Mouse (Mus musculus): ENCODE results near the gene Foxd1. TPM values are rescaled to one million over a fixed set of nuclear protein-coding genes. Genes with fewer than 3 reads are reported as not detected.

Gene Foxd1
- total and polyA plus RNA-seq, 3 experiments: 0.05 TPM; not detected in 2

DNA sequence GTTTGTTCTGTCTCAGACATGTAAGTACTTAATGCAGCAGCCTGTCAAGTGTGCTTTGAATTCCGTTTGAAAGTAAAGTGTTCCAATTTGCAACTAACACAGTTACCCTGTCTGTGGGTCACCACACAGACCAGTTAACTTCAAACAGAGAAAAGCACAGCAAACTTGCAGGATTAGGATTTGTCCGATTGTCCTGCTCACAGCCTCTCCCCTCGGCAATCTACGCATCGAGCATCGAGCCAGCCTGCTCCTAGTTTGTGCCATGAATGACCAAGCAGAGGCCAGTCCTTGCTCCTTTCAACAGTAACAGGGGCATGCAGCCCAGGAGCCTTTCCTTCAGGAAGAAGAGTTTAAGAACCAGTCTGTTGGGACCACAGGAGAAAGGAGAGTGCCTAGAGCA lies 15.0 kb downstream of the Foxd1 start:
- Histone ChIP-seq H3K36me3 (replicated peaks) (no peaks in the 10 kb centered on the region), H3K27me3 (ENCODE audit: insufficient read depth, low read length) (peaks cover 26% of the 10 kb centered on the region)
- TF ChIP-seq GATA1 (IDR thresholded peaks at IDR 0.05; ENCODE audit: borderline replicate concordance, low read length): no peak

DNA sequence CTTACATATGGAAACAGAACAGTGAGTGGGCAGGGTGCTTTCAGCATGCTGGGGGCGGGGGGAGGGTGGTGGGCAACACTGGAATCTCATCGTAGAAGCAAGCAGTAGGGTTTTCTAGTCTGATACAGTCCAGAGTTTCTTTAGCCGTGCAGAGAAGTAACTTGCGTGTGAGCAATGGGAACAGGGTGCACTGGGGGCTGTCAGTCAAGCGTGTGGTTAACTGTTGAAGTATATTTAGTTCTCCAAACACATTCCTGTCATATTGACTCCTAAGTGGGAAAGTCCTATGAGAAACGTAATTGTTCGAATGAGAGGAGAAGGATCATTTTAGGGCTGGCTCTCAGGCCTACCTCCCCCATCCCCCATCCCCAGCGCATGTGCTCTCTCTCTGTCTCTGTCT lies 20.5 kb downstream of the Foxd1 start:
- H3K27me3 ChIP-seq (ENCODE audit: insufficient read depth, low read length): peaks cover 3% of the 10 kb centered on the region; the same call in 1 of the 2 replicates

More for the DNA sequence above, 15.0 kb downstream of the Foxd1 start:
- H3K4me3 ChIP-seq (ENCODE audit: low read depth, low read length): no peak overlapping the region
- no peak for ATAC-seq (ENCODE audit: extremely low read depth, insufficient number of reproducible peaks, low FRiP score, poor library complexity, severe bottlenecking)
- no peak for DNase-seq (ENCODE audit: low spot score)
- peaks cover 3% of the 10 kb centered on the region for H3K9me3 ChIP-seq (replicated peaks)
- H3K4me1 ChIP-seq (ENCODE audit: insufficient read depth, low read depth, low read length): no peaks in the 10 kb centered on the region

DNA sequence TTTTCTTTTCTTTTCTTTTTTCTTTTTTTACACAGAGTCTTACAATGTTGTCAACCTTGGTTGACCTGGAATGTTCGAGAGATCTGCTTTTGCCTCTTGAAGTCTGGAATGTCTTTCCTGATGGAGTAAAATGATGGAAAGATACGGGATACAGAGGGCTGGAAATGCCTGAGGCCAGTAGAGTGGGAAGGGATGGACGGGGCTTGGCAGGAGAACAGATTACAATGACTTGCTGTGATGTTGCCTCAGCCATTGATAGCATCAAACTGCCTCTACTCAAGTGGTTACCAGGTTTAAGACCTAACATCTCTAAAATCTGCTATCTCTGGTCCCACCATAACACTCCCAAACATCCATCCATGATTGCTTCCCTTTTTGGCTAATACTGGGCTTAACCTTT lies 20.9 kb downstream of the Foxd1 start:
- TF ChIP-seq TAL1 (conservative IDR thresholded peaks at IDR 0.05; ENCODE audit: low read depth, low read length) (no peak), CTCF (IDR thresholded peaks at IDR 0.05; ENCODE audit: low read depth, low read length) (no peak), GATA2 (IDR thresholded peaks at IDR 0.05; ENCODE audit: borderline replicate concordance, low read depth, low read length) (no peak), GATA1 (IDR thresholded peaks at IDR 0.05; ENCODE audit: borderline replicate concordance, low read length) (no peak), POLR2AphosphoS5 (IDR thresholded peaks at IDR 0.05; ENCODE audit: insufficient replicate concordance, low read depth, low read length) (no peak)
- no peak overlapping the region for H3K4me3 ChIP-seq (ENCODE audit: low read depth, low read length)
- H3K4me1 ChIP-seq (ENCODE audit: insufficient read depth, low read depth, low read length): no peaks in the 10 kb centered on the region
- DNase-seq (ENCODE audit: low spot score) (no peak), ATAC-seq (ENCODE audit: extremely low read depth, insufficient number of reproducible peaks, low FRiP score, poor library complexity, severe bottlenecking) (no peak)
- no peaks in the 10 kb centered on the region; the same call in 1 of the 2 replicates for H3K27me3 ChIP-seq (ENCODE audit: insufficient read depth, low read length)
- no peaks in the 10 kb centered on the region for H3K36me3 ChIP-seq (replicated peaks)
- no peaks in the 10 kb centered on the region for H3K9me3 ChIP-seq (replicated peaks)

More for the DNA sequence above, 20.5 kb downstream of the Foxd1 start:
- TF ChIP-seq GATA1 (IDR thresholded peaks at IDR 0.05; ENCODE audit: borderline replicate concordance, low read length) (no peak), TAL1 (conservative IDR thresholded peaks at IDR 0.05; ENCODE audit: low read depth, low read length) (no peak), CTCF (IDR thresholded peaks at IDR 0.05; ENCODE audit: low read depth, low read length) (no peak), POLR2AphosphoS5 (IDR thresholded peaks at IDR 0.05; ENCODE audit: insufficient replicate concordance, low read depth, low read length) (no peak), GATA2 (IDR thresholded peaks at IDR 0.05; ENCODE audit: borderline replicate concordance, low read depth, low read length) (no peak)
- Histone ChIP-seq H3K4me3 (ENCODE audit: low read depth, low read length) (no peak overlapping the region), H3K36me3 (replicated peaks) (no peaks in the 10 kb centered on the region), H3K9me3 (replicated peaks) (no peaks in the 10 kb centered on the region), H3K4me1 (ENCODE audit: insufficient read depth, low read depth, low read length) (no peaks in the 10 kb centered on the region)
- no peak for ATAC-seq (ENCODE audit: extremely low read depth, insufficient number of reproducible peaks, low FRiP score, poor library complexity, severe bottlenecking)
- DNase-seq (ENCODE audit: low spot score): no peak

DNA sequence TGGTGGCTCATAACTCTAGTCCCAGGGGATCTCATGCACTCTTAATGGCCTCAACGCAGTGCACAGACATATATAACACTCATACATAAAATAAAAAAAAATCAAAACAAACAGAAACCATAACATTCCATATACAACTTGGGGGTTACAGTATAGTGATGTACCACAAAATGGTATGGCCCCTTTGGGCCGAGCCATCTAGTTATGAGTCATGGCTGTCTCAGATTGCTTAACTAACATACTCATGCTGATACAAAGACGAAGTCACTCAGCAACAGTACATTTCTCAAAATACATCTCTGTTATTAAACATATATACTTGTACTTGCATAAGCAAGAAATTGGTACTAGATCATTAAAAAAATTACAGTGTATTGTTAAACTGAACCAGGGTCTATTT lies 23.7 kb downstream of the Foxd1 start:
- H3K4me1 ChIP-seq (ENCODE audit: insufficient read depth, low read depth, low read length): no peaks in the 10 kb centered on the region
- TF ChIP-seq CTCF (IDR thresholded peaks at IDR 0.05; ENCODE audit: low read depth, low read length) (no peak), GATA2 (IDR thresholded peaks at IDR 0.05; ENCODE audit: borderline replicate concordance, low read depth, low read length) (no peak), POLR2AphosphoS5 (IDR thresholded peaks at IDR 0.05; ENCODE audit: insufficient replicate concordance, low read depth, low read length) (no peak), GATA1 (IDR thresholded peaks at IDR 0.05; ENCODE audit: borderline replicate concordance, low read length) (no peak), TAL1 (conservative IDR thresholded peaks at IDR 0.05; ENCODE audit: low read depth, low read length) (no peak)
- DNase-seq (ENCODE audit: low spot score): no peak
- peaks cover 4% of the 10 kb centered on the region; the same call in 1 of the 2 replicates for H3K9me3 ChIP-seq (replicated peaks)
- no peak for ATAC-seq (ENCODE audit: extremely low read depth, insufficient number of reproducible peaks, low FRiP score, poor library complexity, severe bottlenecking)
- no peaks in the 10 kb centered on the region for H3K36me3 ChIP-seq (replicated peaks)
- no peak overlapping the region for H3K4me3 ChIP-seq (ENCODE audit: low read depth, low read length)
- H3K27me3 ChIP-seq (ENCODE audit: insufficient read depth, low read length): no peaks in the 10 kb centered on the region

DNA sequence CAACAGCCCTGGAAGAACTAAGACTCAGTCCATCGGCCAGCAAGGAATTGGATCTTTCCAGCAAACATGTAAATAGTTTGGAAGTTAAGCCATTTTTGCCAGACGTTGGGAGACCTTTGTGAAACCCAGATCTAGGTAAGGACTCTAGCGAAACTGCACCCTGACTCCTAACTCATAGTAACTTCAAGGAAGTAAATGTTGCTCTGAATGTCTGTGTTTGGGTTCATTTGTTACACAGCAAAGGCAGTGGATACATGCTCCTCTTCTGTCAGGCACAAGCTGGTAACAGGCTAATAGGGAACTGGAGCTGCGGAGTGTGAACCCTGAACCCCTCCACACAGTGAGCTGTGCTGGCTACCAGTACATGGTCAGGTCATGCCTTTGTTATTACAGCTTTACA lies 28.7 kb downstream of the Foxd1 start:
- no peak for TF ChIP-seq POLR2AphosphoS5 (IDR thresholded peaks at IDR 0.05; ENCODE audit: insufficient replicate concordance, low read depth, low read length)
- TF ChIP-seq CTCF (IDR thresholded peaks at IDR 0.05; ENCODE audit: low read depth, low read length): no peak
- no peak for TF ChIP-seq GATA1 (IDR thresholded peaks at IDR 0.05; ENCODE audit: borderline replicate concordance, low read length)
- TF ChIP-seq GATA2 (IDR thresholded peaks at IDR 0.05; ENCODE audit: borderline replicate concordance, low read depth, low read length): no peak
- TF ChIP-seq TAL1 (conservative IDR thresholded peaks at IDR 0.05; ENCODE audit: low read depth, low read length): no peak
- Histone ChIP-seq H3K4me3 (ENCODE audit: low read depth, low read length) (no peak overlapping the region), H3K36me3 (replicated peaks) (no peaks in the 10 kb centered on the region), H3K9me3 (replicated peaks) (peaks cover 4% of the 10 kb centered on the region; the same call in 1 of the 2 replicates), H3K27me3 (ENCODE audit: insufficient read depth, low read length) (no peaks in the 10 kb centered on the region), H3K4me1 (ENCODE audit: insufficient read depth, low read depth, low read length) (no peaks in the 10 kb centered on the region)
- ATAC-seq (ENCODE audit: extremely low read depth, insufficient number of reproducible peaks, low FRiP score, poor library complexity, severe bottlenecking) (no peak), DNase-seq (ENCODE audit: low spot score) (no peak)

DNA sequence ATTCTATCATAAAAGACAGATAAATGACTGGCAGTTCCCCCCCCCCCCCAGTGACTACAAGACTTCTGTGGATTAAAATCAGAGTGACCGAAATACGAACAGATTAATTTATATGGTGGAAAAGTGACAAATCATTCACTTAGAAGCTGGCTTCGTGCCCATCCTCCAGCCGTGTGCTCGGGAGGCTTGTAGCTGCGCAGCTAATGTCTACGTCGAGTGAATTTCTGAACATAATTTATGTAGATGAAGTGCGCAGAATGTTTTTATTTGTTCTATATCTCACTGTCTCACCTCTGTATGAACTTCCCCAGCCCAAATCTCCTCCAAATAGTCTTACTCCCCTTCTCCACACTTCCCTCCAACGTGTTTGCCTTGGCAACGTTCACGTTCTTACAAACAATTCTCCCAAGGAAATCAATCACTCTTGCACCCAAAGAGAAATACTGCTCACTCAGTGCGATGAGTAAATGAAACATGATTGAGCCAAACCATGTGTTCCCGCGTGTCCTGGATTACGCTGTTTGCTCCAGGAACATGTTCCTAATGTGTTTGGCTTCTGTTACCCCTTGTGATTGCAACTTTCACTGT lies 30.0 kb downstream of the Foxd1 start:
- no peak for TF ChIP-seq GATA2 (IDR thresholded peaks at IDR 0.05; ENCODE audit: borderline replicate concordance, low read depth, low read length)
- no peak for TF ChIP-seq CTCF (IDR thresholded peaks at IDR 0.05; ENCODE audit: low read depth, low read length)
- no peak for TF ChIP-seq POLR2AphosphoS5 (IDR thresholded peaks at IDR 0.05; ENCODE audit: insufficient replicate concordance, low read depth, low read length)
- TF ChIP-seq TAL1 (conservative IDR thresholded peaks at IDR 0.05; ENCODE audit: low read depth, low read length): no peak
- TF ChIP-seq GATA1 (IDR thresholded peaks at IDR 0.05; ENCODE audit: borderline replicate concordance, low read length): no peak
- ATAC-seq (ENCODE audit: extremely low read depth, insufficient number of reproducible peaks, low FRiP score, poor library complexity, severe bottlenecking): no peak
- no peak for DNase-seq (ENCODE audit: low spot score)
- H3K36me3 ChIP-seq (replicated peaks): no peaks in the 10 kb centered on the region
- H3K27me3 ChIP-seq (ENCODE audit: insufficient read depth, low read length): no peaks in the 10 kb centered on the region
- peaks cover 4% of the 10 kb centered on the region; the same call in 1 of the 2 replicates for H3K9me3 ChIP-seq (replicated peaks)
- H3K4me1 ChIP-seq (ENCODE audit: insufficient read depth, low read depth, low read length): no peaks in the 10 kb centered on the region
- no peak overlapping the region for H3K4me3 ChIP-seq (ENCODE audit: low read depth, low read length)
